Mouse (Mus musculus) stomach, postnatal 0 days (tissue): ENCODE data around the gene Slc22a7. TPM values are rescaled to one million over a fixed set of nuclear protein-coding genes. Genes with fewer than 3 reads are reported as not detected.

Experiments used
- ATAC-seq: fragments of 200-750 bp; cut with Nextera tagmentation; 2 replicates; pipeline ENCODE4 v1.8.0; 2017; ENCODE audit not compliant: low FRiP score, low TSS enrichment
- DNase-seq: peaks from one replicate; pipeline ENCODE4 v3.0.0-alpha.2; 2016; ENCODE audit warnings: low spot score
- H3K27ac ChIP-seq: fragments of 300-500 bp; sonication (generic); replicated peaks from 2 replicates; pipeline ENCODE4 v1.5.1; 2014; ENCODE audit warnings: mild to moderate bottlenecking, control low read depth
- H3K27me3 ChIP-seq: fragments of 300-500 bp; sonication (generic); 2 replicates; pipeline ENCODE4 v1.6.1; 2014; ENCODE audit warnings: low read length; ENCODE audit not compliant: control insufficient read depth, insufficient read depth
- H3K36me3 ChIP-seq: fragments of 300-500 bp; sonication (generic); 2 replicates; pipeline ENCODE4 v1.6.1; 2014; ENCODE audit warnings: low read length, mixed read lengths; ENCODE audit not compliant: control insufficient read depth, insufficient read depth
- H3K4me1 ChIP-seq: fragments of 300-500 bp; sonication (generic); replicated peaks from 2 replicates; pipeline ENCODE4 v1.6.1; 2014; ENCODE audit warnings: antibody characterized with exemption; ENCODE audit not compliant: control insufficient read depth, insufficient read depth
- H3K4me2 ChIP-seq: fragments of 300-500 bp; sonication (generic); replicated peaks from 2 replicates; pipeline ENCODE4 v1.6.1; 2014; ENCODE audit warnings: low read depth, mild to moderate bottlenecking, control low read depth, moderate library complexity
- H3K4me3 ChIP-seq: fragments of 300-500 bp; sonication (generic); 2 replicates; pipeline ENCODE4 v1.5.1; 2014; ENCODE audit warnings: low read depth, low read length, control low read depth
- H3K9ac ChIP-seq: fragments of 300-500 bp; sonication (generic); 2 replicates; pipeline ENCODE4 v1.6.1; 2014; ENCODE audit warnings: mild to moderate bottlenecking, low read length, control low read depth, mixed read lengths
- H3K9me3 ChIP-seq: fragments of 300-500 bp; sonication (generic); 2 replicates; pipeline ENCODE4 v1.6.1; 2016; ENCODE audit warnings: low read length; ENCODE audit not compliant: control insufficient read depth
- CTCF ChIP-seq: IDR thresholded peaks from 2 replicates; pipeline ENCODE4 v1.5.1; 2016; ENCODE audit warnings: antibody characterized with exemption, low read depth, mild to moderate bottlenecking, moderate library complexity
- EP300 ChIP-seq: optimal IDR thresholded peaks from 2 replicates; pipeline ENCODE3; 2016; ENCODE audit warnings: antibody characterized with exemption
- WGBS: fragments of 180-500 bp; shearing (Covaris S2); extraction: QIAGEN DNeasy Blood & Tissue Kit; methylation state at CpG from one replicate; pipeline ENCODE4 v1.1.7; 2014; 5-methylcytosine and 5-hydroxymethylcytosine counted together
- polyA plus RNA-seq: library from polyadenylated mRNA; unstranded; fragments of >200 nt; fragmentation: Nextera tagmentation; extraction: Ambion mirVana; gene quantifications from 2 replicates; pipeline ENCODE4 v1.2.1, GENCODE M21; 2015

Gene Slc22a7
- polyA plus RNA-seq: not detected in 2 replicates

- 84% methylated on average over 4 of the region's 4 CpGs for WGBS
- no peak within 1 kb of the TSS for H3K27ac ChIP-seq
- H3K4me3 ChIP-seq: no peak within 1 kb of the TSS
- H3K36me3 ChIP-seq: no peaks in the 10 kb centered on the region
- H3K4me1 ChIP-seq: peaks cover 3% of the 10 kb centered on the region; the same call in 1 of the 2 replicates
- no peak for ATAC-seq
- no peak for DNase-seq
- no peak within 1 kb of the TSS for H3K9ac ChIP-seq
- no peaks in the 10 kb centered on the region for H3K9me3 ChIP-seq
- H3K27me3 ChIP-seq: no peaks in the 10 kb centered on the region; the same call in 1 of the 2 replicates
- no peak within 1 kb of the TSS for H3K4me2 ChIP-seq
- no peak for TF ChIP-seq EP300
- TF ChIP-seq CTCF: no peak
Measured at GRCm38 (mm10) chr17:46438298-46438873, at the start of gene Slc22a7. Gene Slc22a7, minus strand, starts transcription at chr17:46438457.

DNA sequence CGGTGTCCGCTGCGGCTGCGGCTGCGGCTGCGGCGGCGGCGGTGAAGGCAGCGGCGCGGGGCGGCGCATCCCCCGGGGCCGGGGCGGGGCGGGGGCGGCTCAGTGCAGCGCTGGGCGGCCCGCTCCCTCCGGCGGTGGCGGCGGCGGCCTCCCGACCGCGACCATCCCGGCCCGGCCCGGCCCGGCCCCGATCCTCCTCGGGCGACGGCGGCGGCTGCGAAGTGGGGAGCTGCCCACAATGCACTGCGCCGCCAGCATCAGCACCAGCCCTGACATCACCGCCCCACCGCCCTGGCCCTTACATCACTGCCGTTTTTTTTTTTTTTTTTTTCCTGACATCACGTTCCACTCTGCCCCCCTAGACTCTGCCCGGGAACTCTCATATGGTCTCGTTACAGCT lies 49.2 kb upstream of the Slc22a7 start, which contains the start of gene Ttbk1:
Gene Ttbk1 (minus strand): TSS at position 245 of the 400 bp plus-strand sequence.
- no peak for TF ChIP-seq CTCF
- ATAC-seq (peak; percentile 16; the same call in 1 of the 2 replicates), DNase-seq (no peak)
- Histone ChIP-seq H3K4me1 (no peaks in the 10 kb centered on the region), H3K9me3 (no peaks in the 10 kb centered on the region), H3K4me3 (peak within 1 kb of the TSS; percentile 34), H3K9ac (peak within 1 kb of the TSS; percentile 35; the same call in 1 of the 2 replicates), H3K27ac (no peak within 1 kb of the TSS), H3K36me3 (no peaks in the 10 kb centered on the region), H3K27me3 (peaks cover 12% of the 10 kb centered on the region; the same call in 1 of the 2 replicates), H3K4me2 (peak within 1 kb of the TSS; percentile 48)
- WGBS: 1% methylated on average over 20 of the region's 49 CpGs

DNA sequence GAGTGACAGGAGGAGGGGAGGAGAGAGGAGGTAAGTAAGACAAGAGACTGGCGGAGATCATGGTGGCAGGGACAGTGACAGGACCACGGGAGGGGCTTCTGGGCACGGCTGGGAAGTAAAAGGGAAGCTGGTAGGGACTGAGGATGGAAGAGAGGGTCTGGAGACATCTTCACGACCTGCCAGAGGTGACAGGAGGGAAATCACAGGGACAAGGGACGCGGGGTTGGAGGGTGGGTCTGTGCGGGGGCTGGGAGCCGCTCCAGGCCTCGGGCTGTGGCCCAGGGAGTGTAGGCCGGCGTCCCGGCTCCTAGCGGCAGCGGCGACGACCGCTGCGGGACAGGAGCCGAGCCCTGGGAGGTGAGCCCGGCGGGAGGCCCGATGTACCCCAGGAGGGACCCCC lies 48.7 kb upstream of the Slc22a7 start:
- Histone ChIP-seq H3K36me3 (no peaks in the 10 kb centered on the region), H3K9me3 (no peaks in the 10 kb centered on the region), H3K4me1 (no peaks in the 10 kb centered on the region), H3K27me3 (peaks cover 12% of the 10 kb centered on the region; the same call in 1 of the 2 replicates), H3K9ac (peak overlapping the region; percentile 35; the same call in 1 of the 2 replicates), H3K4me3 (peak overlapping the region; percentile 34), H3K4me2 (peak overlapping the region; percentile 48), H3K27ac (no peak overlapping the region)
- 7% methylated on average over 14 of the region's 22 CpGs for WGBS
- TF ChIP-seq CTCF (no peak), EP300 (no peak)
- DNase-seq: no peak
- no peak for ATAC-seq

DNA sequence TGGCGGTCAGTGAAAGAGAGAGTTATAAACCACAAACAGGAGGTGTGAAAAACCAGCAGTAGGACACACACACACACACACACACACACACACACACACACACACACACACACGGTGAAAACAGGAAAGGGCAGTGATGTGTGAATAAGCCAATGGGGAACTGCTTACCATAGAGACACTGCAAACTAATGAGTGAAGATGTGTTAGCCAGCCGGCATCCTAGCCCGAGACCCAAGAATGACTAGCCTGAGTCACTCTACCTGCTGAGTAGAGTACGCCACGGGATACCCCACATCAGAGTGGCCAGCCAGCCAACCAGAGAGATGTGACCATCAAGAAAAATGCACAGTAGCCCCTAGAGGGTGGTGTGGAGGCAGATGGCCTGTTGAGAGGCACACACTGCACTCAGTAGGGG lies 46.2 kb upstream of the Slc22a7 start:
- Histone ChIP-seq H3K9ac (no peak overlapping the region), H3K9me3 (no peaks in the 10 kb centered on the region), H3K4me1 (no peaks in the 10 kb centered on the region), H3K27ac (no peak overlapping the region), H3K36me3 (no peaks in the 10 kb centered on the region), H3K27me3 (peaks cover 12% of the 10 kb centered on the region; the same call in 1 of the 2 replicates), H3K4me2 (no peak overlapping the region), H3K4me3 (no peak overlapping the region)
- TF ChIP-seq EP300 (no peak), CTCF (peak; percentile 28)
- WGBS: 22% methylated on average over 6 of the region's 6 CpGs
- no peak for ATAC-seq
- no peak for DNase-seq

DNA sequence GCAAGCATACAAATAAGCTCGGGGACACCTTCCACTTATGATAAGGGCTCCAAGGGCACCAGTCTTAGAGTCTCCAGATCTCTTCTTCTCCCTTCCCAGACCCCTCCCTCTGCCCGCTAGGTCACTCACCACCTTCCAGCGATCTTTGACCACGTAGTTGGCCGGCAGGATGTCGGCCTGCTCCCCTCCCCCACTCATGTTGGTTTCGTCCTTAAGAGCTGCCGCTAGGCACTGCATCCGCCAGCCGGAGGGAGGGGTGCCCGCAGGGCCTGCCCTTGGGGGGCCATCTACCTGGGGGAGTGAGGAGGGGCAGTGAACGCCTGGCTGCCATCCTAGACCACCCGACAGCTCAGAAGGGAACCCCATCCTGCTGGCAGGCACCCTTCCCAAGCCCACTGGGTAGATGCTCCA lies 45.8 kb upstream of the Slc22a7 start:
- H3K4me1 ChIP-seq: no peaks in the 10 kb centered on the region
- H3K4me3 ChIP-seq: peak overlapping the region; percentile 22
- no peak overlapping the region for H3K9ac ChIP-seq
- TF ChIP-seq EP300 (no peak), CTCF (no peak)
- peak overlapping the region; percentile 38 for H3K4me2 ChIP-seq
- H3K27ac ChIP-seq: no peak overlapping the region
- DNase-seq (no peak), ATAC-seq (peak; percentile 31; the same call in 1 of the 2 replicates)
- no peaks in the 10 kb centered on the region for H3K36me3 ChIP-seq
- H3K27me3 ChIP-seq: peaks cover 12% of the 10 kb centered on the region; the same call in 1 of the 2 replicates
- no peaks in the 10 kb centered on the region for H3K9me3 ChIP-seq
- 5% methylated on average over 13 of the region's 13 CpGs for WGBS

GRCm38 (mm10) chr17:46483561-46484001 lies 45.3 kb upstream of the Slc22a7 start:
- Histone ChIP-seq H3K36me3 (no peaks in the 10 kb centered on the region), H3K9me3 (no peaks in the 10 kb centered on the region), H3K4me2 (peak overlapping the region; percentile 38), H3K27ac (no peak overlapping the region), H3K4me1 (no peaks in the 10 kb centered on the region), H3K4me3 (peak overlapping the region; percentile 22), H3K27me3 (peaks cover 12% of the 10 kb centered on the region; the same call in 1 of the 2 replicates), H3K9ac (no peak overlapping the region)
- DNase-seq (peak; percentile 56), ATAC-seq (peak; percentile 50)
- under 1% methylated on average over 16 of the region's 16 CpGs for WGBS
- TF ChIP-seq CTCF (no peak), EP300 (no peak)
